Mouse (Mus musculus) stomach, postnatal 0 days (tissue): ENCODE data around the gene 1600014C10Rik.

Experiments used
- CTCF ChIP-seq: IDR thresholded peaks from 2 replicates; pipeline ENCODE4 v1.5.1; 2016; ENCODE audit warnings: antibody characterized with exemption, low read depth, mild to moderate bottlenecking, moderate library complexity
- EP300 ChIP-seq: optimal IDR thresholded peaks from 2 replicates; pipeline ENCODE3; 2016; ENCODE audit warnings: antibody characterized with exemption

GRCm38 (mm10) chr7:38134471-38134870 is 48.5 kb upstream of the 1600014C10Rik start:
- TF ChIP-seq EP300 = no peak
- no peak for TF ChIP-seq CTCF
